18 mouse cellular contexts compared by ENCODE assay signal in the genomic region with DNA sequence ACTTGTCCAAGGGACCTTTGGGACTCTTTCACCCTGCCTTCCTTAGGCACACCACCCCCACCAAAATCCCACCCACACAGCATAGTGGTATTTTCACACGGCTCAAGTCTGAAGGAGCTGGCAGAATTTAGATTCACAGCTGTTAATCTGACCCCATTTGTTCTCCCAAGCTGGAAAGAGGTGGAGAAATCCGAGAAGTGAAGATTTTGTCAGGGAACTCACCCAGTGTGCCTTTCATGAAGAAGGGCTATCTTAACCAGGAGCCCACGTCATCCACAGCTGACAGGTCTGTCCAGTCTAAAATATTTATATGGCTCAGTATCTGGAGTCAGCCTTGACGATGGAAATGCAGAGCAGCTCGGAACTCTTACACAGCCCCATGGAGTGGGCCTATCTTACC.
"Had no signal": no experiment of that assay in that cellular context is flagged by ENCODE, and none has a peak within 500 bp of the region (broad histone marks: within the 10 kb centered on the region; RNA-seq: fewer than 3 reads in every experiment).

No protein-coding gene starts in this region.

- H3K9me3 ChIP-seq: limb, embryonic 10.5 days; limb, embryonic 13.5 days; liver, embryonic 12.5 days; liver, embryonic 15.5 days; lung, embryonic 15.5 days; neural tube, embryonic 13.5 days had no signal

- H3K4me3 ChIP-seq: layer of hippocampus, adult 2 months; limb, embryonic 10.5 days; limb, embryonic 13.5 days; liver, embryonic 12.5 days; liver, embryonic 15.5 days; lung, embryonic 15.5 days; neural tube, embryonic 13.5 days had no signal

- H3K27me3 ChIP-seq: lung, embryonic 15.5 days; neural tube, embryonic 13.5 days had no signal

- H3K27ac ChIP-seq: kidney, postnatal 0 days; limb, embryonic 13.5 days; liver, embryonic 15.5 days; neural tube, embryonic 13.5 days had no signal

- H3K4me2 ChIP-seq: limb, embryonic 13.5 days; liver, embryonic 15.5 days; lung, embryonic 15.5 days; midbrain, embryonic 11.5 days; neural tube, embryonic 13.5 days had no signal

- ATAC-seq: liver, embryonic 12.5 days had no signal

- DNase-seq: kidney, adult 2 months; kidney, postnatal 25 days; layer of hippocampus, adult 9-11 months; liver; lung, adult 18-20 months; lung, postnatal 10 days; midbrain, embryonic 14.5 days; retina, postnatal 1 day; right cerebral cortex, postnatal 4 days had no signal

- H3K4me1 ChIP-seq: limb, embryonic 13.5 days had no signal

- H3K9ac ChIP-seq: limb, embryonic 13.5 days; liver, embryonic 12.5 days; liver, embryonic 15.5 days; lung, embryonic 15.5 days; neural tube, embryonic 13.5 days had no signal

- H3K36me3 ChIP-seq: limb, embryonic 10.5 days; limb, embryonic 13.5 days; liver, embryonic 12.5 days; liver, embryonic 15.5 days; lung, embryonic 15.5 days; neural tube, embryonic 13.5 days had no signal
